Mouse (Mus musculus) T-cell, adult 2 months (primary cell): ENCODE data around the gene Aaed1.

ENCODE experiments used
- DNase-seq: peaks from one replicate; pipeline ENCODE4 v3.0.0; 2022; ENCODE audit warnings: low spot score

Aaed1 gene

DNA sequence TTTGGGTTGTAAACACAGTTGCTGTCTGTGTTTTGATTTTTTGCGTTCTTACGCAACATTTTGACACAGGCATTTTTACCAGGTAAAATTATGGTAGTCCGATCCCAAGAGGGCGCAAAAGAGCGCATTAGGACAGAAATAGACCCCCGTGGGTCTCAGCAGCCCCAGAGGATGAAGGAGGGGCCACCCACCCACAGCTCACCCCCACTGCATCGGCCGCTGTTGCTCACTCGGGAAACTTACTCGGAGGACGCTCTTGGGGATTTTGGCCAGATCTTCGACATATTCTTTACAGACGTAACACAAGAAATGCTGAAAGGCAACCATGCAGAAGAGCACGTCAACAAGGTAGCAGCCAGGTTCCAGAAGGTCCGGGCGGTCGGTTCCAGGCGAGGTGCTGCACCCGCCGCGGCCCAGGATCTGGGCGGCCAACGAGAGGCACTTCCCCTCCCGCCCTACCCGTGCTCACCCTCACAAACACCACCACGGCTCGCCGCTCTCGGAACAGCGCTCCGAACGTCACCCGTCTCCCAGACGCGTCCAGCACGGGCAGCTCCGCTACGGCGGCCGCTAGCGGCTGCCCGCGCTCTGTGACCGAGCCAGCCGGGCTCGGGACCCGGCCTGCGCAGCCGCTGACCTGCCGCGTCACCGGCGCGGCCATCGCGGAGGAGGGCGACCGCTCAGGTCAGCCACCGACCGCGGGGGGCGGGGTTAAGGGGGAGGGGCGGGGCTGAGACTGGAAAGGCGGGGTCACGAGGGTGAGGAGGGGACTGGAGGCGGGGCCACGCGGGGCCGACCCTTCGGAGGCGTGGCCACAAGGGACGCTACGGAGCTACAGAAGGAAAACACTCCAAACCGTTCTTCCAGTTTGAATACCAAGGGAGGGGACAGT is at the start of gene Aaed1:
Gene Aaed1 (minus strand): TSS at position 687 of the 892 bp plus-strand sequence.
- DNase-seq: peak; percentile 71

DNA sequence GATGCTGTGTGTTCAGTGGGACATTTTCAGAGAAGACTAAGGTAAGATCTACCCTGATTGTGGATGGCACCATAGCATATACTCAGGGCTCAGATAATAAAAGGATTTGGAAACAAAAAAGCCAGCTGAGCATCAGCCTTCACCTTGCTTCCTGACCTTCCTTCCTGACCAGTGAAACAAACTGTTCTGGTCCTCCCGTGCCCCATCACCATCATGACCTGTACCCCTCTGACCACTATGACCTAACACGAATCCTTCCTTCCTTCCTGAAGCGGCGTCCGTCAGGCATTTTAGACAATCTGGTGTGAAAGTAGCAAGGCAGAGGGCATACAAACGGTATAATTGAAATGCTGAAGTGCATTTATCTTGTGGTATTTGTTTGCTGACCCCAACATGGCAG is 49.6 kb upstream of the Aaed1 start:
- DNase-seq: no peak

DNA sequence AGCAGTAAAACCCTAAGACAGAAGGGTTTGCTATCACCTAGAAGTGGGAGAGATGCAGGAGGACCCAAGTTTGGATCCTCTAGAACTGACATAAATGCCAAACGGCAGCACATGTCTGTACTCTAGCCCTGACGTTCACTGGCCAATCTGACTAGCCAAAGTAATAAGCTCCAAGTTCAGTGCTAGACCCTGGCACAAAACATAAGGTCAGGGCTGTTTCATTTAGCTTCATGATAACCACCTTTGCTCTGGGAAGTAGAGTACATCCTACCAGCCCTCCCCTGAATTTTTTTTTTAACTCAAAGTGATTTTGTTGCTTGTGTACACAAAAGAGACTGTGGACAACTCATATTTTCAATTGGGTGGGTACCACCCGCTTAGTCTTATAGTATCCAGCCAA is 48.5 kb upstream of the Aaed1 start:
- no peak for DNase-seq

DNA sequence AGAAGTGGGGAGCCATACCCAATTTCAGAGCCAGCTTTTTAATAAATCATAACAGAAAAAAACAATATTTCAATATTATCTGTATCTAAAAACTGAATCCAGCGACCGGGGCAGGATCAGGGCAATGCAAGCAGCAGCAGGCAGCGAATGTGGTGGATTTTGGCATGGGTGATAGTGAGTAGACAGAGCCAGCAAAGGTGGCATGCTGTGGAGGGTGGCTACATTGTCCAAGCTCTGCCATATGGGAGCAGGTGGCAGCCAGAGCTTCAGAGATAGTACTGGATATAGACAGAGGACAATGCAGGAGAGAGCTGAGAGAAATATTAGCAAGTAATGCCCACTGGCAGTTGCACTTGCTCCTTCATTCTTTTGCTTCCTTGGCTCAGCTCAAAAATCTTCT is 47.2 kb upstream of the Aaed1 start:
- DNase-seq: no peak

DNA sequence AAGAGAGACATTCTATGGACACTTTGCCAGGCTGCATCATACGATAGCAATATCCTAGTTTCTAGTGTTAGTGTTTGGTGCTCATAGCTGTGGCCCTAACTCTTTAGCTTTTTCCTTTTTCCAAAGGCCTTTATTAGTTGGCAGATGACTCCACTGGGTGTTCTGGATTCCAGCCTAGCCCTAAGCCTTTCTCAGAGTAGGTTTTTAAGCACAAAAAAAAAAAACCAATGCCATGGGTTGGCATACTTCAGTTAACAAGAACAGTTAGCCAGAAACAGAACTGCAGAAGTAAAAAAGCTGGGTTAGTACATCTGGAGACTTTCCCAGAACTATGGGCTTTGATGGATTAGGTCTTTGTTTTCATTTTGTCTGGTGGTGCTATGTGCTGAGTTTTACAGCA is 46.0 kb upstream of the Aaed1 start:
- DNase-seq: no peak

DNA sequence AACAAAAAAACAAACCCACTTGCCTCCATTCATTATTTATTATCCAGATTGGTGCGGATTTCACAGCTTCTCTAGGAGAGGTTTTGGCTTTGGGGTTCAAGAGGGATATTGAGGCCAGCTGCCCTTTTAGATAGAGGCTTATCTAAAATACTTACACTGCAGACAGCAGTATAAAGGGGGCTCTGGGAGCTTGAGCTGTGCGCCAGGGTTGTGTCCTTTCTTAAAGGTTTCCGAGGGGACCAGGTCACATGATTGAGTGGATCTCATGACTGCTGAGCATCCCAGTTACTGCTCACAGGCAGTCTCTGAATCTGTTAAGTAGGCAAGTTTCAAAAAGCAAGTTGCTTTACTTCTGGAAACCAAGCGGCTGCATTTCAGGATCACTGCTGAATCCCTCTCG is 44.9 kb upstream of the Aaed1 start:
- no peak for DNase-seq

DNA sequence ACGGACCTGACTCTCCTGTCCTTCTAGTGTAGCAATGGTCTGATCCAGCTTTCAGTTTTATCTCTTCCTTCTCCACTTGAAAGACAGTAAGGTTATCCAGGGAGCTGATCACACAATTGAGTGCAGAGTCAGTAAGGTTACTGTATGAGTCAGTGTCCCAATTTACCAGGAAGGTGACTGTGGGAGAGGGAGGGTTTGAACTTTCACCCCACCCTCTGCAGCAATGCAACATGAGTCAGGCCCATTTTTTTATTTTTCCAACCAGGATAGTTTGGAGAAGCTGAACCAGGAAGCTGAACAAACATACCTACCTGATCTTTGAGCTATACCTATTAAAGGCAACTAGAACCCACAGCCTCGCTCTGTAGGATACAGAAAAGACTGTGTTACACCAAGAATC is 37.0 kb upstream of the Aaed1 start:
- no peak for DNase-seq

DNA sequence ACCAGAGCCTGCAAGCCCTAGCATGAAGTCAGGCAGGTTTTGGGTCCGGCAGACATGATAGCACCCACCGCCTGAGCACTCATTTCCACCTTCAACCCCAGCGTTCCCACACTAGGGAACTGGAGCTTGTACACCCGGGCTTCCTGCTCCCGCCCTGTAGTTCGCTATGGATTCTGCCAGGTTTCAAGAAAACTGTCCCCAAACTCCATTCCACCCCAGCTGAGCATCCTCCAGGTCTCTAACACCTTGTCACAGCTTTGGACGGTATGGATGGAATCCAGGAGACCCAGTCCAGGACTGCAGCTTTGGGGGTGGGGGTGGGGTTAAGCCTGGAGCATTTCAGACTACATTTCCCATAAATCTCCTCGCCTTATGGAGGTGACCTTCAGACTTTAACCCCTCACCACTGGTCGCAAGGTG is 31.6 kb upstream of the Aaed1 start:
- DNase-seq: no peak

DNA sequence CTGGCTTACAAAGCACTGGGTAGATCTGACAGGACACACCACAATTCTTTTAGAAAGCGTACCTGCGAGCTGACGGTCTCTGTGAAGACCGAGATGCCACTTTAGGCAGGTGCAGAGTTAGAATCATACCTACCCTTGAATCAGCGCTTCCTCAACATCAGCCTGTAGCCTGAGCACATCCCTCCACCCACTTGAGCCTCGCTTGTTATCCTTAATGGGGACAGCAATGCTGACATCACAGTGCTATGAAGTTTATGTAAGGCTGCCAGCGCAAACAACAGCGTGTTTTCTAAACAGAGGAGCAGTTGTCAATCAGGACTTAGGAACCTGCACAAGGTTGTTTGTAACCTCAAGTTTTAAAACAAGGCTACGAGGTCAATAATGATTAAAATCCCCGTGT is 31.1 kb upstream of the Aaed1 start:
- no peak for DNase-seq

DNA sequence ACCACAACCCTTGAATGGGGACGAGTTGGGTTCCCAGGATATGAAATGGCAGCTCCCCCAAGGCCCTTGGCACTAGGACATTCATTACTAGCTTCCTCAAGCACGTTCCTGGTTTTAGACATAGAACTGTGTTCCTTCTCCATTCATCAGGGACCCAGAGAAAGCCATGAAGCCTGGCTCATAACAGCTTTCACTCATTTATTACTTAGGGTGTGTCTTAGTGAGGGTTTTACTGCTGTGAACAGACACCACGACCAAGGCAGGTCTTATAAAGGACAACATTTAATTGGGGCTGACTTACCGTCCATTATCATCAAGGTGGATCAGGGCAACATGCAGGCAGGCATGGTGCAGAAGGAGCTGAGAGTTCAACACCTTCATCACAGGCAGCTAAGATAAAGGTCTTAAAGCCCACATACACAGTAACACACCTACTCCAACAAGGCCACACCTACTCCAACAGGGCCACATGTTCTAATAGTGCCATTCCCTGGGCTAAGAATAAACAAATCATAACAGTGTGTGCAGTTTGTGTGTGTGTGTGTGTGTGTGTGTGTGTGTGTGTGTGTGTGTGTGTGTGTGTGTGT is 23.1 kb upstream of the Aaed1 start:
- no peak for DNase-seq

DNA sequence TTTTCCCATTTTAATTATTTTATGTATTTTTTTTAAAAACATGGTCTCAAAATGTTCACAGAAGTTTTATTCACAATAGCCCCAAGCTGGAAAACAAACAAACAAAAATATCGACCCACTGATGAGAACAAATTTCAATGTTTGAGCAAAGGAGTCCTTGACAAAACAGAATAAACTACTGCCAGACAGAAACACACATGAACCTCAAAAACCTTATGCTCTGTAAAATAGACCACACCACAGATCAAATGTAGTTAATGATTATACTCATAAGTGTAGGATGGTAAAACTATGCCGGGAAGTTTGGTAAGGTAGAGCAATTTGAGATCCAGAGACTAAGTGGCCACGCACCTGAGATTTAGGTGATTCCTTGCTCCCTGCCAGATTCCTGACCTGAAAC is 20.6 kb upstream of the Aaed1 start:
- no peak for DNase-seq

DNA sequence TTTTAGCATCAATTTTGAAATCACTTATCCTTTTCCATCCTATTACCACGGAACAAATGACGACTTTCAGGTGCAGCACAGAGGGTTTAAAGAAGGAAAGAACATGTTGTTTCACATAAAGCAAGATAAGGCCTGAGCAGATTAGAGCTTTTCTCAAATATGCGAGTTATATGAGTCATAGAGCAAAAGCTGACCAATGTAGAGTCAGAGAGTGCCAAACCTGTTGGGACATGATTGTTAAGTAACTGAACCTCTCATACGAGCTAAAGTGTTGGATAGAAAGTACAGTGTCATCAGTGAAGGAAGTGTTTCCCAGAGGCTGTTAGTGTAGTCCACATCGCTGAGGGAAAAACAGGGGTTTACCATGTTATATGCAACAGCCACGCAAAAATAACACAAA is 19.8 kb upstream of the Aaed1 start:
- no peak for DNase-seq

DNA sequence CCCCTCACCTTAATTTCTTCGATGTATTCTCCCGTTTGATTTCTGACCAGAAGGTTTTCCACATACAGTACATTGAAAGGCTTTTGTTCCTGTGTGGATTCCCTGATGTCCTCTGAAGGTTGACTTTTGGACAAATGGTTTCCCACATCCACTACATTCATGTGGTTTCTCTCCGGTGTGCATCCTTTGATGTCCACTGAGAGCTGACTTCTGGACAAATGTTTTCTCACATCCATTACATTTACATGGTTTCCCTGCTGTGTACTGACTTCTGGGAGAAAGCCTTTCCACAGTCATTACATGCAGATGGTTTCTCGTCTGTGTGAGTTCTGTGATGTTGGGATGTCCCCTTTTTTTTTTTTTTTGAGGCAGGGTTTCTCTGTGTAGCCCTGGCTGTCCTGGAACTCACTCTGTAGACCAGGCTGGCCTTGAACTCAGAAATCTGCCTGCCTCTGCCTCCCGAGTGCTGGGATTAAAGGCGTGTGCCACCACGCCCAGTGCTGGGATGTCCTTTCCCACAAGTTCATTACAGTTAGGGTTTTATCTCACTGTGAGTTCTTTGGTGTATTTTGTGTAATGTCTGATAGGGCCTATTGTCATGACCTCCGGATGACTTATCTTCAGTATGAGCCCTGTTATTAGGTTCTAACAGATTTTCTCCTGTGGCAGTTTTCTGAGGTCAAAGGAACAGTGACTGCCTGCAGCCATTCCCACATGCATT is 10.2 kb upstream of the Aaed1 start:
- no peak for DNase-seq

DNA sequence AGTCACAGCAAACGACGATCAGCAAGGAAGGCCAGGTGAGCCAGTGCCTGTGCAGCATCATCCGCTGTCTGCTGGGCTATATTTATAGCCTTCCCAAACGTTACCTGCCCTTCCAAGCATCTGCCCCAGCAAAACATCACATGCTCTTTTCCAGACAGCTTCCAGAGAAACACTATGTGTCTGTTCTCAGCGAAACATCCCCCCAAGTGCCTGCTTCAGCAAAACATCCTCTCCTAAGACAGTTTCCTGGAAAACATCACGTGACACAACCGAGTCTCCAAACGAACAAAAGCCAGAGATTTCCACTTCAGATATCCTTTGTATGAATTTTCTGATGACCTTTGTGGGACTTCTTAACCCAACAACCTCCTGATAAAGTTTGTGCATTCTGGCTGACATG is 7.8 kb upstream of the Aaed1 start:
- no peak for DNase-seq

DNA sequence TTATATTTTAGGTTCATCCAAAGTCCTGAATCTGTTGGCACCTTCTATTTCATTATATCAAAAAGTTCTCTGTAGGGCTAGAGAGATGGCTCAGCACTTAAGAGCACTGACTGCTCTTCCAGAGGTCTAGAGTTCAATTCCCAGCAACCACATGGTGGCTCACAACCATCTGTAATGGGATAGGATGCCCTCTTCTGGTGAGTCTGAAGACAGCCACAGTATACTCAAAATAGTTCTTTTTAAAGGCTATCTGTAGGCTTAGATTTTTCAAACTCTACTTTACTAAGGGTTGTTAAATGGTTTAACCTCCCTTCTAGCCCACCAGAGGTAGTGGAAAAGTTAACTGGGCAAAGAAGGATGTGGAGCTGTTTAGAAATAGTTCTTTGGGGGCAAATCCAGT is 7.3 kb upstream of the Aaed1 start:
- DNase-seq: no peak

DNA sequence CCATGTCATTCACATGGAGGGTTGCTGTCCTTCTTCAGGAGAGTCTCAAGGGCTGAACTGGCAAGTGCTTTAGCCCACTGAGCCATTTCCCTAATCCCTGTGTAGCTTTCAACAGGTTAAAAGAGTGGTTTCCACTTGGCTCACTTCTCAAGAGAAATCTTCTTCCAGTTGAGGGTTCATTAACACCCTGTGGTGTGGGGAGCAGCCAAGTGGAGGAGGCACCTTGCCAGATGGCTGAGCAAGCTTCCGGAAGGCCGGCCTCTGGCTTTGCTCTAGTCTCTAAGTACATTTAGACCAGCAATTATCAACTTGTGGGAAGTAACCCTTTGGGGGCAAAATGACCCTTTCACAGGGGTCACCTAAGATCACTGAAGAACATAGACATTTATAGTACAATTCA is 5.8 kb upstream of the Aaed1 start:
- DNase-seq: no peak

DNA sequence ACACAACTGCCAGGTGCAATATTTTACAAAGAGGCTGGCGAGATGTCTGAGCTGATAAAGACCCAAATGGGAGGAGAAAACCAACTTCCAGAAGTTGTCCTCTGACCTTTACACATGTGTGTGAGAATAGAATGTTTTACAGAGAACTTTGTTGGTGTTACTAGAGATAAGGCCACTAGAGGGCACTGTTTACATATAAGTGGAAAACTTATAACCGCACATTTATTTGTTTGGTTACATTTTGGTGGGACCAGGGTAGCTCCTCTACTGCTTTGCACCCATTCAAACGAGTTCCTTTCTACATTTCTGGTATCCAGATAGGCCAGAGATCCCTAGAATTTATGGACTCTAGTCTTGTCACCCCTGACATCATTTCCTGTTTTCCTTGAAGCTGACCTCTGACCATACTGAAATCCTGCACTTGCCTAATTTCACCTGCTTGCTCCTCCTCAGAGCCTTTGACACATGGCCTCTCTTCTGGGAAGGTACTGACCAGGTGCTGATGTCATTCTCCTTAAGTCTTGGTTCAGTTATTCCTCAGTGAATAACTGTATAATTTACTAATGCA is 3.1 kb upstream of the Aaed1 start:
- DNase-seq: peak; percentile 38

DNA sequence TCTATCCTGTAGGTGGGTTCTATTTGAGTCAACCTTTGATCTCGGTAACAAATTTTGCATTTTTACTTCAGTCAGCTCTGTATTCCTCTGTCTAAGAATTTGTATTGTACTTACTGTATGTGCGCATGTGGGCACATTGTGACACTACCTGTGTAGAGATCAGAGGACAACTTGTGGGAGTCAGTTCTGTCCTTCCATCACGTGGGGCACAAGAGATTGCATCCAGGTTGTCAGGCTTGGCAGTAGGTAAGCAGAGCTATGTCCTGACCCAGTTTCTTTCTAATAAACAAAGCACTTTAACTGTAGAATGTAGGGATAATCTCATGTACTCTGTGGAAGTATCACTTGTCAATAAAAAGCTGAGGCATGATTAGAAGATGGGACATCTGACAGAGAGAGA is 1.5 kb upstream of the Aaed1 start:
- no peak for DNase-seq

DNA sequence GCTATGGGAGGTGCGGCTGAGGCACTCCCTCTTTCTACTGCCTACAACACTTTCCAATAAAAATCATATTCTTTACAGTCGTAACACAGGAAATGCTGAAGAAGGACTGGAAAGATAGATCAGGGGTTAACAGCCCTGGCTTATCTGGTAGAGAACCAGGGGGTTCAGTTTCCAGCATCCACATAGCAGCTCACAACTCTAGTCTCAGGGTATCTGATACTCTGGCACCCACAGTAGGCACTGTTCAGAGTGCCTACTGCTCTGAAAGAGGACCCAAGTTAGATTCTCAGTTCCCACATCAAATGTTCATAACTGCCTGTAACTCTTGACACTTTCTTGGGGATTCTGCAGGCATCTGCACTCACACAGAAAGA is 393 bp upstream of the Aaed1 start:
- DNase-seq: no peak

DNA sequence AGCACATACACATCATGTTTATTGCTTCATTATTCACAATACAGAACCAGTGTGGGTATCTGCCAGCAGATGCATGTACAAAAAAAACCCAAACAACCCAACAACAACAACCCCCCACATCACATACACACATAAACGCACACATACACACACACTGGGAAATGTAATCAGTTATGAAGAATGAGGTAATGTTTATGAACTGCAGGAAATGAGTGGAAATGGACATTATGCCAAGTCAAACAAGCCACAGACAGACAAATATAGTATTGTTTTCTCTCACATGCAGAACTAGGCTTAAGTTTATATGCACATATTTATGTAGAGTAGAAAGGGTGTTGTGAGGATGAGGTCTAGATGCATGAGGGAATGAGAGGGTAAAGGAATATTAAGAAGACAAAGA is 1.2 kb downstream of the Aaed1 start:
- DNase-seq: no peak

DNA sequence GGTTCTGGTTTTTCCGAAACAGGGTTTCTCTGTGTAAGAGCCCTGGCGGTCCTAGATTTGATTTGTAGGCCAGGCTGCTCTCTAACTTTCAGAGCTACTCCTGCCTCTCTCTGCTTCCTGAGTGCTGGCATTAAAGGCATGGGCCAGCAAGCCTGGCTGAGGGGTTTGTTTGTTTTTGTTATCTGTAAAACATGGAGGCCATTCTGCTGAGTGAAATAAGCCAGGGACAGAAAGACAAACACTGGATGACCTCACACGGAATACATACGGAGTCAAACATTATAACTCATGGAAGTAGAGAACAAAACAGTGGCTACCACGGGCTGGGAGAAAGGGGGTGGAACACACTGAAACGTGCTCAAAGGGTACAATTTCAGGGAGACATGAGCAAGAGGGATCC is 1.9 kb downstream of the Aaed1 start:
- DNase-seq: no peak

DNA sequence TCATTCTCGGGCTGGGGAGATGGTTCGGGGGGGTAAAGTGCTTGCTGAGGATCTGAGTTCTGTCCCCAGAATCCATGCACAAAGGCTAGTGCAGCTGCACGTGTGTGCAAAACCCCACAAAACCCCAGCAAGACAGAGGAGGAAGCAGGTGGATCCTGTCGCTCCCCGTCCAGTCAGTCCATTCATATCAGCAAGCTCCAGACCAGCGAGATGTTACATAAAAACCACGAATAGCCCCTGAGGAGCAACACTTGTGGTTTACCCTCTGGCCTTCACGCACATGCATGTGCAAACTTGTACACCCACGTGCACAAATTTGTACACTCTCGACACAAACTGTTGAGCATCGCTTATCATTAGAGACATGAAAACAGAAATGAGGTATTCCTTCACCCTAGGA is 2.7 kb downstream of the Aaed1 start:
- DNase-seq: no peak

DNA sequence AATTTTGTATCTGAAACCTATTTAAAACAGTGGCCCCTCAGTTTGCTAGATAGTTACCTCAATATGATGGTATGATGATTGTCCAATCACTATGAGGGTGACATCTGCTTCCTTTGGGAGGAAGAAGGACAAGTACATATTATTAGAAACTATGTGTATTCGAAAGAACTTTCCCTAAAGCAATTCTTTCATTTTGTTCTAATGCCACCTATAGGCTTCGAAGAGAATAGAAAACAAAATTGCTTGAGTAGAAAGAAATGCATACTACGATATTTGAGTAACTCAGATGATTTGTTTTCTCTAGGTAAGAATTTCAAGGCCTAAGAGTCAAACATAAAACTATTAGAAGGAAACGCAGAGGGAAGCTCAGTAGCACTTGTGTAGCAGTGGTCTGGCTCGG is 3.5 kb downstream of the Aaed1 start:
- DNase-seq: no peak
